Mouse (Mus musculus) activated CD4-positive, CD25-positive, alpha-beta regulatory T cell, adult 4 months (primary cell): ENCODE data around the gene Mndal. TPM values are rescaled to one million over a fixed set of nuclear protein-coding genes. Genes with fewer than 3 reads are reported as not detected.
A peak's percentile ranks its signal among the peaks of the same experiment; 100 is the strongest.
"Not testable (repeated sequence)": the region's sequence is repeated elsewhere in the genome, so short reads cannot be mapped to it uniquely, and the experiment has no call there.

Experiments
- ATAC-seq: one replicate; pipeline ENCODE4 v1.8.0; 2017
- polyA plus RNA-seq, 2 experiments: library from polyadenylated mRNA; unstranded; fragments of 100-300 nt; shearing (Covaris generic); gene quantifications; one replicate each; pipeline ENCODE4 v1.2.1; 2017

Mndal gene
- 100 to 1,000 TPM; 388 to 517 TPM for polyA plus RNA-seq

DNA sequence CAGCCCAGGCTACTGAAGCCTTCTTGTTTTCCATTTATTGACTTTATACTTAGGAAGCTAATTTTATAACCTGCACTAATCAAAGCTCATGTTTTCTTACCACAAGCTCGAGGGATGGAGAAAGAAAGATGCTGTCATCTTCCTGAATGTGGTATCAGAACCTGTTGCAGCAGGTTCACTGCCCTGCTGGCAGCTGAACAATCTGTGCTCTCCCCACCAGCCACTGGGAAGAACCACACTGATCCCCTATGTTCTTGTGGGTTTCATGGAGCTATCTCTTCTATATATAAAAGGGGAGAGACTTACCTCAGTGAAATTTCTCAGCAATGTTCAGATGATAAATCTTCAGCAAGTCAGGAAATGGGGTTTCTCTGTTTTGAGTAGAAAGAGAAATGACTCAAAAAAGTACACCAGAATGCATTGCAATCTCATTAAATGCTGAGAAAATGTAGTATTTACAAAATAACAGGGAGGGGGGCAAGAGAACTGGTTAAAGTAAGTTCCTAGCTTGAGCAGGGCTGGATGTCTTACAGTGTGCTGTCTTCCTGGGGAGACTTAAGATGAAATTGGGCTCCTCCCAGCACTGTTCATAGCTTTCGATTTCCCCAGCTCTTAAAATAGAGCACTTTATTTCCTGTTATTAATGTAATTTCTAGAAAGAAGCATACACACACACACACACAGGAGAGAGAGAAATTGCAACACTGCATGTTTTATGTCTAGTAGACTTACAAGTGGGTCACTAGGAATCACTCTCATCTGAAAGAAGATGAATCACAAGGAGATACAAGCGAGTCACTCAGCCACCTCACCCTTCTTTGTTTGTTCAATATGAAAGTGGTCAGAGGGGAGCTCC, at the start of gene Mndal, which contains the start of gene Ifi203:
Mndal (minus strand) TSS at position 568 of the 856 bp plus-strand sequence.
Ifi203 (minus strand) TSS at position 749 of the 856 bp plus-strand sequence.
- peak; percentile 83 for ATAC-seq

DNA sequence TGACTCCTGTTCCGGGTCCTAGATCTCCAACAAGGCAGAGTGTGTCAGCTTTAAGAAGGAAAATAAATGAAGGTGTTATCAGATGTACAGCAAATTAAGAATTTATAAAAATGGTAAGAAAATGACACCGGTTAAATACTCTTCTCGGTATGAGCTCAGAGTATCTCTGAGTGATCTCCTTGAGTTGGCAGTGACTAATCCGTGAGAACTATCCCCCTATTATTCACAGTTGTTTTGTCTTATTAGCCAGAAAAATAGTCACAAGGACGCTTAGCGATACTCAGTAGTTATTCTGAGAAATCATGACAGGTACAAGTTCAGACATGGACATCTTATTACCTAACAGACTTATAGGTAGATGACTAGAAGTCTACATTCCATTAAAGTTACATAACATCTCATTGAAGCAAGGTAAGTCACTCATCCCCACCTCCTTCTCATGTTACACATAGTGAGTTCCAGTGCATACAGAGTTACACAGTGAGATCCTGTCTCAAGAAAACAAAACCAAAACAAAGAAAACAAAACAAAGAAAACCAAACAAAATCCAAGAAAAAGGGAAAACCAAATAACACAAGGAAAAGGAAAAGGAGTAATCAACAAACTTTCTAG, 40.5 kb upstream of the Mndal start, which contains the start of gene Ifi202b:
Ifi202b (minus strand) TSS at position 51 of the 612 bp plus-strand sequence.
- not testable (repeated sequence) for ATAC-seq

DNA sequence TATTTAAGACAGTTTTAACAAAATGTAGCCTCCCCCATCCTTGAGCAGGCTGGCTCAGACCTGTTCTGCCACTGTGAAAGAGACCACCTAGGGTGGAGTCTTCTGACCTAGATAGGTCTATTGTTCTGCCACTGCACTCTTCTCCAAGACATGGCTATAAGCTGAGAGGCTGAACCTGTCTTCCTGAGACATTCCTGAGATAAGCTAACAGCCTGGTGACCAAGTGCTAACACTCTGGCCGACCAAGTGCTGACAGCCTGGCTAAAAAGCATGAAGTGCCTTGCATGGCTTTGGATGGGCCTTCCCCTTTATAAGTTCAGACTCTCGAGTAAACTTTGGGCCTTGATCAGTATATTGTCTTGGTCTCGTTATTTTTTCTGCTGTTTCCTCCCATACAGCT, 38.7 kb upstream of the Mndal start:
- not testable (repeated sequence) for ATAC-seq

DNA sequence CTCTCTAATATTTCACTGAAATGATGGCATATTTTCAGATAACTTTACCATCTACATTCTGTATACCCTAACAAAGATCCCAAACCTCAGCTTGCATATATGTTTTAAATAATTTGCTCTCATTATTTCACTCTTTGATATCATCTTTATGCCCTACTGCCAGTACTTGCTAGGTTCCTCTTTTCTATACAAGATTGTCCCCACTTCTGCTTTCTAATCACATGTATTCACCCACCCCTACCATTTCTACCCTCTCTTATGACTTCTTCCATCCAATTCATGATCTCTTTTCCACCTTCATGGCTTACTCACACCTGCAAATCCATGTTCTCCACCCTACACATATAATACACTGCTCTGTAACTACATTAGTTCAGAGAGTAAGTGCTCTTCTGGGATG, 35.3 kb upstream of the Mndal start:
- no peak for ATAC-seq

DNA sequence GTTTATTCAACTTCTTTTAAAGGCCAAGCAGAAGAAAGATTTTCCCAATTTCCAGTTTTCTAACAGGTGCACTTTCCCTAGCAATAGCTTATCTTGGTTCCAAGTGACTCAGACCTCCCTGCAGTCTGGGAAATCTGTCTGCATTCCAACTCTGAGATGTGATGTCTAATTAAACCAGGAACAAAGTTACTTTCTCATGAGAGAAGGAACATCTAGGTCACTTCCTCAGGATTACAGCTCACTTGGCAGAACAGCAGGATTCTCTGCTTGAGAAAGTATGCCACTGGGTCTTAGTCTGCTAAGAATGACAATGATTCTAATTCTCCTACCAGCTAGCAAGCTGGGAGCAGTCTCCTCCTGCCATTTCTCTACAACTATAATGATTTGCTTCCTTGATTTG, 30.8 kb upstream of the Mndal start:
- ATAC-seq, result no peak

DNA sequence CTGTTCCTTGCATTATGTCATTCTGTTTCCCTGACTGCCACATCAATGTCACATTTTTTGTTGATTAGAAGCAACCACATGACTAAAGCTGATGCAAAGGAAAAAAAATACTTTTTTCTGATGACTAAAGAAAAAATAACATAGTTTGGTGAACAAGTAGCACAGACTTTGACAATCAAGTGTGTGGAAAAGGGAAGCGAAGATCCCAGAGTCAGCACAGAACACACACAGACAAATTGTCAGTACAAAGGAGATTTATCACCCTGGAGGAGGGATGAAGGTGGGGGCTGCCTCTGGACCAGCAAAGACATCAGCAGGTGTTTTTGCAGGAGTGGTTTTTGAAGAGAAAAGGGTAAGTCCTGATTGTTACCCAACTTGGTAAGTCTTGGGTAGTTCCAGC, 19.2 kb upstream of the Mndal start:
- not testable (repeated sequence) for ATAC-seq

DNA sequence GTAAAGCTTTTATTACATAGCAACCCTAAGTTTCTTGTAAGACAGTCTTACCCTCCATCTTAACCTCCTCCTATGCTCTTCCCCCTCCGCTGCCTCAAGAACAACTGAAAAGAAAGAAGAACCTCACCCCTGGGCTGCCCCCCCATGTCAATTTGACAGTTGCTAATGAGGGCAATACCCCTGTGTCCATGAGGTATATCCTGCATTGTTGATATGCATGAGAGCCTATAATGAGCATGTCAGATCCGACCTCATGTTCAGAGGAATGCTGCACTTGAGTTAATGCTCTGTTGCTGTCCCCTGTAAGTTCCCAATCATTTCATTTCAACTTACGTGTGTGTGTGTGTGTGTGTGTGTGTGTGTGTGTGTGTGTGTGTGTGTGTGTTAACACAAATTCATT, 17.7 kb upstream of the Mndal start:
- not testable (repeated sequence) for ATAC-seq

DNA sequence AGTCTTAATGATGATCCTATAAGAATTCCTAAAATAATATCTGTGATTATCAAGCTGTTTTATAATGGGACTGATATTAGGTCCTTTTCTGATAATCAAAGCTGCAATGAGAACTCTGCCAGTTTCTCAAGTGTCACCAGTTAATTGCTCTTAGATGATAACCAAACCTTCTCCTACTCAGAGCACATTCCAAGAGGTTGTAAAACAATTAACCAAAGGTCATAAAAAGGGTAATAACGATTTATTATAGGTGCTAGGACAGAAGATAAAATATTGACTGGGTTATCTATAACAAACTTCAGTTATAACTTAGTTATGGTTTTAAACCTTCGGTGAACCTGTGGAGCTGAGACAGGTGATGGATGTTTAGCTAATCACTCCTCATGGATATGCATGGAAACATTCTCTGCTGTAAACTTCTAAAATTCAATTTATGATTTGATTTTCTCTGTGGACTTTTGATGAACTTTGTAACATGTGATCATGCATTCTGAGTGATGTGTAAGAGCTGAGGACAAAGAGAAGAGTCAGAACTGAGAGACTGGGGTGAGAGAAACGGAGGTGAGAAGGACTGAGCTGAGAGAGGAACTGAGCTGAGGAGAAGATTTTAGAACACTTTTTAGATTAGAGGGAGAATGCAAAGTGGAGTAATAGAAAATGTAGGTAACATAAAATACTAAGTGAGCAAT, 13.7 kb upstream of the Mndal start:
- not testable (repeated sequence) for ATAC-seq

DNA sequence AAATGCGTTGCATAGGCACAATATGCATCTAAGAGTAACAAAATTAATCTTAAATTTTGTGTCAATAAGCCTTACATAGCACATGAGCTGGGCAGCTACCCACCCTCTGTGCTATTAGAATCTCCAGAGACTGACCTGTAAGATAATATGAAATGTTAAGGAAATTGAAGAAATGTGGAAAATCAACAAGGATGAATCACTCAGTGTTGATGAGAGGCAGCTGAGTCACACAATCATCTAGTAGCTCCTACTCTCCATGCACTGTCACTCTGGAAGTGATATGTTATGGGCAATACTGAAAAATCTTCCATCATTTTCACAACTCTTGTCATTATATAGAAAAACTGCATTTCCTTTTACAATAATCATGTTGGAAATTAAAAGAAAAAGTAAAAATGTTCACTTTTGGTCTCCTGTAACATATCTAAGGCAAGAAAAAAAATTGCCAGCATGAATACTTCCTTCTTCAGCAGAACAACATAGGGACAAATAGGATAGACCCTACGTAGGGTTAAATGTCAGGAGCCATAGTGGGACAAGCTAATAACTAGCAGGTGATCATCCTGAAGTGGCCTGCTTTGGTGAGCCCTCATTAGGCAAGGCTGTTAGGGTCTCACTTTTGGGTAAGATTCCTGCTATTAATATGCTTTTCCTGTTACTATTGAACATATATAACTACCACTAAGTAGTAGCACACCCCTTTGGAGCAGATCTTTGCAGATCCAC, 12.9 kb upstream of the Mndal start:
- ATAC-seq, result no peak

DNA sequence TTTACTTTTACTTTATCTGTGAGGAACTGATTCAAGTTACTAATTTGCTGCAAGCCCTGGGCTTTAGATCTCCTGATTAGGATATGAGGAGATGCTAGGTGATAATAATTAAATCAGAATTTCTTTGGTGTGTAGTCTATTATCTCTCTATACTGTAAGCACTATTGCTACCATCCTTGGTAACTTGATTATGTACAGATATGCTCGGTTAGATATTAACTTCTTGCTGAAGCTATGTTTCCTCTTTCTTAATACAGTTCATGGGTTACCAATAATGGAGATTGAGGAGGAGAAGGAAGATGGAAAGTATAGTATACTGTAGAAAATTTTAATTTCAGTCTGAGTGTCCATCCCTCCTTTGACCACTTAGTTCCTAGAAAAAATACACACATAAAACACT, 11.3 kb upstream of the Mndal start:
- no peak for ATAC-seq

DNA sequence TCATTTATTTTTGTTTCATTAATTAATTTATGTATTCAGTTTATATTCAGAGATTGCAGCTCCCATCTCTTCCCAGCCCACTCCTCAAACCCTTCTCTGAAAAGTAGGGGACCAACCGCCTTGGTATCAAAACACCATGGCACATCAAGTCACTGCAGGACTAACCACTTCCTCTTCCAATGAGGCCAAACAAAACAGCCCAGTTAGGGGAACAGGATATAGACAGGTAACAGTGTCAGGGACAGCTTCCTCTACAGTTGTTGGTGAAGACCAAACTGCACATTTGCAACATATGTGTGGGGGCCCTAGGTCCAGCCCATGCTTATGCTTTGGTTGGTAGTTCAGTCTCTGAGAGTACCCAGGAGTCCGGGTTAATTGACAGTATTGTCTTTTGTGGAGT, 6.8 kb upstream of the Mndal start:
- peak; percentile 99 for ATAC-seq

DNA sequence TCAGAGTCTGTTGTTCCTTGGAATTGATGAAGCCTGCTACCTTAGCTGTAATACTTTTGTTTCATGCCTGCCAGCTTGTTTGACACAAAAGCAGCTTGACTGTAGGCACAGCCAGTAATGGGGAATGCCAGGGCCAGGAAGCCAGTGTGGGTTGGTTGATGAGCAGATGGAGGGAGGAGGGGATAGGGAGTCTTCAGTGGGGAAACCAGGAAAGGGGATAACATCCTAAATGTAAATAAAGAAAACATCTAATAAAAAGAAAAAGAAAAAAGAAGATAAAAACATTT, 432 bp upstream of the Mndal start:
- not testable (repeated sequence) for ATAC-seq

DNA sequence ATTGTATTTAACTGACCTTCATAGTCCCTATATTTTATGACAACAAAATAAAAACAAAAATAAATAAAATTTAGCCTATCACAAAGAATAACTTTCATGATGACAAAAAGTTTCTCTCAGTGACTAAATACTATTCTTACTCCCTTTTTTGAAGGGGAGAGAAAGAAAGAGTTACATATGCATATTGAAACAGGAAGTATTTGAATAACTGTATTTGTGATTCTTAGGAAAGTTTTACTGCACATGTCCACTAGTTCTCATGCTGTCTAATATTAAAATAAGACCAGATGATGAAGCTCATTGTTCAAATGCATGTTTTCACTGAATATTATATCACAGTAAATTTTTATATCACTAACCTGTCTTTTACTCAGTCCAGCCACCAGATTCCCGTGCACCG, 769 bp downstream of the Mndal start:
- ATAC-seq, result peak; percentile 6

DNA sequence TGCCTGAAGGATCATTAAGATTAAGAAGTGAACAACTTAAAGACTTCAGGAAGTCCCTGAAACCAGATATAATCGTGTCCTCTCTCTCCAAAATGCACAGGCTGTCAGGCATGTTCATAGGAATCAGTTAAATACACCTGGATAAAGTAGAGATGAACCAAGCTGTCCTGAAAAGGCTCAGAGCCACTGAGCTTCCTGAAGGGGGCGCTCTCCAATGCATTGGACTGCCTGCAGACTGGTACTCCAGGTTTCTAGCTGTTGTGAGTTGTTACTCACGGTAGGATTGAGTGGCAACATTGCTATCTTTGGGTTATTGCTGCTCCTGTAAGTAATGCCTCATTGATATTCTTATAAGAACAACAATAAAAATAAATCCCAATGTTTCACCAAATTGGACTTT, 23.0 kb downstream of the Mndal start:
- not testable (repeated sequence) for ATAC-seq

DNA sequence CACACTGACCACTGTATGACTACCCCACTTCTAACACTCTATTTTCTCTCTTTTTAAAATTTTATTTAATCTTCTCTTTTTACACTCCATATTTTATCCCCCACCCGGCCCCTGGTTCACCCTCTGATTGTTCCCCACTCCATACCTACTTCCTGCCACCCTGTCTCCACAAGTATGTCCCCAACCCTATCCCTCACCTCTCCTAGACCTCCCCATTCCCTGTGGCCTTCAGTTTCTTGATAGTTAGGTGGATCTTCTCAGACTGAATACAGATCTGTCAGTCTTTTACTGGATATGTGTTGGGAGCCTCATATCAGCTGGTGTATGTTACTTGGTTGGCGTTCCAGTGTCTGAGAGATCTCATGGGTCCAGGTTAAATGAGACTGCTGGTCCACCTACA, 27.7 kb downstream of the Mndal start:
- no peak for ATAC-seq

DNA sequence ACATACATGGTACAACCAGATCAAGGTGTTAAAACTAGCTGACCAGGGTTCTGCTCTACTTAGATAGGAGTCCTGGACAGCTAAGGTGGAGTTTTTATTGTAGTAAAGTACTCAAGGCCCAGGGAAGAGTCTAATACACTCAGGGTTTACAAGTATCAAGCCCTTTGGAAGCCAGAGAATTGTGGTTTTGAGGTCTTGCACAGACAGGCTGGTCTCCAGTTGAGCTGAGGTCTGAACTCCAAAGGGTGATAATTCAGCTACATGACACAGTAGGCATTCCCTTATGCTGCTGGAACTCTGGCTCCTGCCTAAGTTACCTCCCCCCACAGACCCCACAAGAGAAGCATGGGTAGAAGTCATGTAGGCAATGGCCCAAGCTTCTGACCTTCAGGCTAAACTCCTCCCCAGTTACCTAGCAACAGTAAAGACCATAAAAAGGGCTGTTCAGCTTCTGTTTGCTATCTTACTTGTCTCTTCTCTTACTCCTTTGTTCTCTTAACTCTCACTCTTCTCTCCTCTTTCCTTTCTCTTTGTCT, 29.0 kb downstream of the Mndal start:
- not testable (repeated sequence) for ATAC-seq

DNA sequence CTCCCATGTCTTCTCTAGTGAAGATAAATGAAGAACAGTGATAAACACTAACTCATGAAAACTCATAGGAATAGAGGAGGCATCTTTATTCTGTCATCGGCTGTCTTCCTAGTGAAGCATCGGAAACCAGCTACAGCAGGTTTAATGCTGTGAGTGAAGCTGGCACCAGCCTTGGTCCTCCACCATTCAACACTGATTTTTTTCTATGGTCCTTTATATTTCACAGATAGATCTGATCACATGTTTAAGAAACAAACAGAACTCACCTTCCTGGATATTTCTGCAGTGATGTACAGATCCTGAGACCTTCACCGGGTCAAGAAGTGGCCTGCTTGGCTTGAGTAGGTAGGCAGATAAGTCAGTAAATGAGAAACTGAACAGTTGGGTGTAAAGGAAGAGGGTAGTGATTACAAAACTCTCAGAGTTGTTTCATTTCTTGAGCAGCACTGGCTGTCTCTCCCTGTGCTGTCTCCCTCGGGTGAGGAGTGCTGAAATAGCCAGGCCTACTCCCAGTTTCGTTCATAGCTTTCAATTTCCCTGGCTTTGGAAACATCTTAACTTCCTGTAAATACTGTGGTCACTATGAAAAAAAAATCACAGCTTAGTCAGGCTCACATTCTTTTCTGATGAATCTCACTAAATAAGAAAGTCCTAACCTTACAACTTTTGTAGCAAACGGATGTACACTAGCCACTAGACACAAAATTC, 29.6 kb downstream of the Mndal start, which contains the start of gene Ifi211:
Ifi211 (minus strand) TSS at position 499 of the 708 bp plus-strand sequence.
- ATAC-seq, result peak; percentile 45

DNA sequence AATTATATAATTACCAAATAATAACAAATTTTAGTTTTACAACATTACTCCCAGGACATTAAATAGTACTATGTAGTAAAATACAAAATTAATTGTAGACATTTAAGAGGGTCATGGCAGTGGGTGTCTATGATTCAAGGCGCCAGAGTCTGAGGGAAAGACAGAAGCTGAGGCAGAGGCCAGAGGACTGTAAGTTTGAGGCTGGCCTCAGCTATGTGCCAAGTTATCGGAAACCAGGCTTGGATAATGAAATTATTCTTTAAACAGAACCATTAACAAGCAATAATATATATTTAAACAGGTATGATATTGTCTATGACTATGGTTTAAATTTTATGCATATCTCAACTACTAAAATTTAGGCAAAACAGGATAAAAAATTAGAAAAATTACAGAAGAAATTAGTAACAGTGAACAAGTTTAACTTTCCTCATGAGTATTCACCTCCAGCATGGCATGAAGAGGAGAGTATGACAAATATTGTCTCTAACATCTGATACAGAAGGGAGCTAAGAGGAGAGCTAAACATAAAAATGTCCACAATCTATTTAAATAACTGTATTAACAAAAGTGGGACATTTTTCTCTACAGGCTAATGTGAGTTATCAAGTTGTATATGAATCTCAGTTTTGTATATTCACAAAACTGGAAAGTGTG, 30.4 kb downstream of the Mndal start:
- ATAC-seq, result no peak

DNA sequence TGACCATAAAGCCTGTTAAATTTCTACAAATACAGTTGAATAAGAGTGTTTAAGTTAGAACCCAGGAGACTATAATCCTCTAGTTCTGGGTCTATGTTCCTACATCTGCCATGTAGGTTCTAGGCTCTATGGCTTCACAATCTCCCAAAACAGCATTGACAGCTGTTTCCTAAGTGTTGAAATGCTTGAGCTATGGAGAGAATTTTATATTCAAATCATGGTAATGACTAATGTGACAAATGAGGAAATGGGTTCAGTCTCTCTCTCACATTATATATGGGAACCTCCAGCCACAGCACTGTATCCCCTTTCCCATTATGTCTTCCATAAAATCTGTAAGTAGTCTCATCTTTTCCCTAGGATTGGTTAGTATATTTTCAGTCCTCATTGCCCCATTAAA, 33.9 kb downstream of the Mndal start:
- ATAC-seq, result not testable (repeated sequence)

DNA sequence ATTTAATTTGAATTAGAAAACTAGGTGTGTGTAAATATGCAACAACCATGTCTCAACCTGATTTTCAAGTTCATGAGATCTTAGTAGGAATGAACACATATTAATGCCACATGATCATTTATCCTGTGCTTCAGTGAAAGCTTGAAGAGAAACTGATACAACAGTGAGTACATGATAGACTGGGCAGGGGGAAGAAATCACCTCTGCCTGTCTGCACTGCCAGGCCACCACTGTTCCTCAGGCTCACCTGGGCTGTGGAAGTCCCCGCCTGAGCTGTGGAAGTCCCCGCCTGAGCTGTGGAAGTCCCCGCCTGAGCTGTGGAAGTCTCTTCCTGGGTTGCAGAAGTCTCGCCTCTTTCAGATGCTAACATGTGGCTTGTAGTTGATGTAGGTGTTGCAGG, 36.4 kb downstream of the Mndal start:
- ATAC-seq, result peak; percentile 92

DNA sequence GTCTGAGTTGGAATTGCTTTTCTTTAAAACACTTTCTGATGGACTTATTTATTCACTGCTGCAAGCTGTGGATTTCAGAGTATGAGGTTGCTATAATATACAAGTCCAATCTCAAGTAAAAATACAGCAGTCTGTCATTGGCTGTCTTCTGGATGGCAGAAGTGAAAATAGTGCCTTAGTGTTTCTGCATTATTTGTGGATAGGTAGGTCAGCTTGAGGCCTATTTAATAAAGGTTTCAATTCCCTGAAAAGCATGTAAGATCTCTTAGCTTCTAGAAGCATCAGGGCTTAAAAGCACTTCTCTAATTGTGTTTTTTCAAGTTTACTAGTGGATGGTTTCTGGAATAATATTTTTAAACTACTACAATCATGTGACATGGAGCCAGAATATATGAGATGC, 52.5 kb downstream of the Mndal start:
- not testable (repeated sequence) for ATAC-seq
